Mouse (Mus musculus): Measurements from ENCODE around the gene Gm2832.
"Not testable (repeated sequence)": the region's sequence is repeated elsewhere in the genome, so short reads cannot be mapped to it uniquely, and the experiment has no call there.

Gene Gm2832

GRCm38 (mm10) chr14:41278505-41278904, at the start of gene Gm2832:
Gene Gm2832 (plus strand): TSS chr14:41278805.
- not testable (repeated sequence) for DNase-seq (ENCODE audit: low read depth, low spot score)

- DNase-seq (ENCODE audit: low read depth, low spot score): not testable (repeated sequence)
Observed at GRCm38 (mm10) chr14:41263296-41263695, 15.3 kb upstream of the Gm2832 start.

- not testable (repeated sequence) for DNase-seq (ENCODE audit: low read depth, low spot score)
Observed at GRCm38 (mm10) chr14:41263853-41264755, 14.5 kb upstream of the Gm2832 start.

GRCm38 (mm10) chr14:41264756-41265566, 13.6 kb upstream of the Gm2832 start:
- DNase-seq (ENCODE audit: low read depth, low spot score): not testable (repeated sequence)

- not testable (repeated sequence) for DNase-seq (ENCODE audit: low read depth, low spot score)
Observed at GRCm38 (mm10) chr14:41285965-41286364, 7.4 kb downstream of the Gm2832 start.

All from CD4-positive, CD25-positive, alpha-beta regulatory T cell, adult 2 months (primary cell).